Mouse (Mus musculus) heart, postnatal 10 days (tissue): ENCODE data around the gene Gm6356. TPM values are rescaled to one million over a fixed set of nuclear protein-coding genes. Genes with fewer than 3 reads are reported as not detected.
"Not testable (repeated sequence)": the region's sequence is repeated elsewhere in the genome, so short reads cannot be mapped to it uniquely, and the experiment has no call there.

Source experiments
- DNase-seq, 2 experiments: peaks; one replicate each; pipeline ENCODE4 v3.0.0; 2021
- intact Hi-C: fragments of 180-260 bp; cut with DNase I; formaldehyde crosslinking; loops from one replicate; pipeline ENCODE4 v1.15.1; 2025
- total RNA-seq, 2 experiments: library from RNA; stranded (reverse); gene quantifications; 2 replicates each; pipeline ENCODE4 v1.2.3; 2021

Gm6356 gene
- not detected for total RNA-seq

GRCm38 (mm10) chr14:6973718-6974117 is at the start of gene Gm6356:
TSS of gene Gm6356 (minus strand) at chr14:6973818.
- DNase-seq, intact Hi-C loops: not testable (repeated sequence)

Other genes starting within 250 kb of the Gm6356 start
- gene Gm3636, start 231.5 kb downstream of the Gm6356 start, total RNA-seq: 1 to 10 TPM; 1.0 to 1.9 TPM
- under 1 TPM; 0.17 to 0.34 TPM for gene Gm8362, start 199.4 kb downstream of the Gm6356 start, total RNA-seq
- not detected for gene Gm3642, start 133.5 kb downstream of the Gm6356 start, total RNA-seq
- 1 to 10 TPM in 1 of 2 experiments, under 1 TPM in 1; 0.74 to 1.1 TPM for gene Gm3667, start 83.9 kb downstream of the Gm6356 start, total RNA-seq
- gene Gm10406, start 53.6 kb upstream of the Gm6356 start, total RNA-seq: under 1 TPM; 0.40 to 0.57 TPM
- gene Gm3685, start 71.2 kb upstream of the Gm6356 start, total RNA-seq: not detected
- under 1 TPM; 0.22 to 0.29 TPM for gene Gm3696, start 126.8 kb upstream of the Gm6356 start, total RNA-seq
- gene Gm6676, start 151.6 kb upstream of the Gm6356 start, total RNA-seq: not detected
- under 1 TPM; 0.55 to 0.74 TPM for gene Gm3512, start 200.7 kb upstream of the Gm6356 start, total RNA-seq
- gene Gm16434, start 220.7 kb upstream of the Gm6356 start, total RNA-seq: not detected